Mouse (Mus musculus) heart, embryonic 14.5 days (tissue): ENCODE results near the gene Arfrp1. TPM values are rescaled to one million over a fixed set of nuclear protein-coding genes. Genes with fewer than 3 reads are reported as not detected.

Experiments used
- ATAC-seq: fragments of 200-750 bp; cut with Nextera tagmentation; 2 replicates; pipeline ENCODE4 v1.8.0; 2017; ENCODE audit warnings: low read depth, moderate TSS enrichment; ENCODE audit not compliant: insufficient number of reproducible peaks, insufficient read depth, low FRiP score
- H3K27ac ChIP-seq, 2 experiments: fragments of 200-500 bp in 1 of 2; fragments of 300-500 bp in 1 of 2; sonication (generic) in 1 of 2; replicated peaks in 1 of 2; 2 replicates each; pipeline ENCODE4 v1.5.1; 2012 to 2014; ENCODE audit warnings: low read depth in 2 of 2, low read length in 2 of 2, control low read depth in 1 of 2, mild to moderate bottlenecking in 1 of 2, mixed read lengths in 1 of 2; ENCODE audit not compliant: control insufficient read depth in 1 of 2, insufficient read depth in 1 of 2
- H3K27me3 ChIP-seq: fragments of 300-500 bp; sonication (generic); 2 replicates; pipeline ENCODE4 v1.6.1; 2014; ENCODE audit warnings: mild to moderate bottlenecking, low read length, control low read depth; ENCODE audit not compliant: control insufficient read depth, insufficient read depth
- H3K36me3 ChIP-seq: fragments of 300-500 bp; sonication (generic); 2 replicates; pipeline ENCODE4 v1.6.1; 2014; ENCODE audit warnings: mild to moderate bottlenecking, control low read depth, low read length, mixed read lengths; ENCODE audit not compliant: control insufficient read depth, insufficient read depth
- H3K4me1 ChIP-seq, 2 experiments: fragments of 200-500 bp in 1 of 2; fragments of 300-500 bp in 1 of 2; sonication (generic) in 1 of 2; 2 replicates each; pipeline ENCODE4 v1.6.1; 2012 to 2014; ENCODE audit warnings: low read length in 2 of 2, control low read depth in 1 of 2, mixed read lengths in 1 of 2; ENCODE audit not compliant: control insufficient read depth in 2 of 2, insufficient read depth in 2 of 2
- H3K4me2 ChIP-seq: fragments of 300-500 bp; sonication (generic); 2 replicates; pipeline ENCODE4 v1.6.1; 2014; ENCODE audit warnings: mild to moderate bottlenecking, low read length
- H3K4me3 ChIP-seq, 2 experiments: fragments of 200-500 bp in 1 of 2; fragments of 300-500 bp in 1 of 2; sonication (generic) in 1 of 2; 2 replicates each; pipeline ENCODE4 v1.5.1; 2012 to 2014; ENCODE audit warnings: low read length in 2 of 2, mild to moderate bottlenecking in 2 of 2, control low read depth in 1 of 2, low read depth in 1 of 2, moderate library complexity in 1 of 2; ENCODE audit not compliant: control insufficient read depth in 1 of 2, insufficient read depth in 1 of 2
- H3K9ac ChIP-seq: fragments of 300-500 bp; sonication (generic); 2 replicates; pipeline ENCODE4 v1.6.1; 2014; ENCODE audit warnings: mild to moderate bottlenecking, low read length
- H3K9me3 ChIP-seq: fragments of 300-500 bp; sonication (generic); 2 replicates; pipeline ENCODE4 v1.6.1; 2016; ENCODE audit warnings: low read length, control low read depth; ENCODE audit not compliant: control insufficient read depth
- WGBS: fragments of 180-500 bp; shearing (Covaris S2); extraction: QIAGEN DNeasy Blood & Tissue Kit; methylation state at CpG from one replicate; pipeline ENCODE4 v1.1.7; 2014; 5-methylcytosine and 5-hydroxymethylcytosine counted together
- polyA plus RNA-seq: library from polyadenylated mRNA; unstranded; fragments of >200 nt; fragmentation: Nextera tagmentation; extraction: Ambion mirVana; gene quantifications from 2 replicates; pipeline ENCODE4 v1.2.1, GENCODE M21; 2014

Gene Arfrp1
- polyA plus RNA-seq, 1 experiment from 2014 or later: 42.8 TPM

DNA sequence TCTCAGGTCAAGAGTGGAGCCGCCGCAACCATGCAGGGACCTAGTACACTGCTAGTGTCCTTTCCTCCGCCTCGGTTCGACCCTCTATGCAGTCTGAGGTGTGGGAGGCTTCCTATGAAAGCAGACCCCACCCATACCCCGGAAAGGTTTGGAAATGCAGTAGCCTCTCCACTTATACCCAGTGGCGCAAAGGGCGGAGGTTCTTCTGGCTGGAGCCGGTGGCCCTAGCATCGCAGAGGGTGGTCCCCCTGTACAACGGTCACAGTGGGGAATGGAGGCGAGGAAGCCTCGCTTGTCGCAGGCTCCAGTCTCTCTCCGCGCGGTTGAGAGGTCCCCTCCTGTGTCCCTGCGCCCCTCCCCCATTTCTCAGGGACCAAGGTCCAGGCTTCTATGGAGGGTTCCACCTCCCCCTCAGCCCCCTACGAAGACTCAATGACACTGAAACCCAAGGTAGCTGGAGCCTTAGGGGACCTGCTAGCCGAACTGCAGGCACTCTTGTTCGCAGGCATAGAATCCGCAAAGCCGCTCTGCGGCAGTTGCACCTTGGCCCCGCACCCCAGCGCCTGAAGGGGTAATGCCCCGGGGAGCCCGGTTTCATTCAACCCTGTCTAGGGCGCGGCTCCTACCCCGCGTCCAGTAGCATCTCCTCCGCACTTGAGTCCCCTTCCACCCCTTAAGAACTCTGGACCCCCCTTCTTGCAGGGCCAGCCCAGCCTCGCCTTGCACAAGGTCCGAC, 51.7 kb downstream of the Arfrp1 start:
- no peaks in the 10 kb centered on the region for H3K9me3 ChIP-seq
- H3K27me3 ChIP-seq: peaks cover 46% of the 10 kb centered on the region
- H3K36me3 ChIP-seq: no peaks in the 10 kb centered on the region
- H3K27ac ChIP-seq: no peak overlapping the region
- no peak overlapping the region for H3K9ac ChIP-seq
- WGBS: 5% methylated on average over 35 of the region's 35 CpGs
- H3K4me1 ChIP-seq: peaks cover 4% of the 10 kb centered on the region in 2 experiments; a peak in 2 of 4 replicates
- no peak for ATAC-seq
- peak overlapping the region in 1 of 2 experiments; percentile 19; a peak in 2 of 4 replicates for H3K4me3 ChIP-seq
- peak overlapping the region; percentile 42 for H3K4me2 ChIP-seq

DNA sequence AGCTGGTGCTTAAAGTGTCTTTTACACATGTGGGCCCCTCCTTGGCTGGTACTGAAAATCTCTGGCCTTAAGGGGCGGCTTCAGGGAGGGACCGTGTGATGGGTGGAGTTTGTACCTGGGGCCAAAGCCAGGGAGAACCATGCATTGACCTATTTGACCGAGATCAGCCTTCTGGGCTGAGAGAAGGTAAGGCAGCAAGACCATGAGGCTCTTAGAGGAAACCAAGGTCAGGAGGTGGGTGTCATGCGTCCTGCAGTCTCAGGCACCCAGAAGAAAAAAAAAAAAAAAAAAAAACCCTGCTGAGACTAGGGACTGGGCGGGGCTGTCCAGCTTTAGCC, 52.2 kb downstream of the Arfrp1 start:
- peaks cover 47% of the 10 kb centered on the region for H3K27me3 ChIP-seq

DNA sequence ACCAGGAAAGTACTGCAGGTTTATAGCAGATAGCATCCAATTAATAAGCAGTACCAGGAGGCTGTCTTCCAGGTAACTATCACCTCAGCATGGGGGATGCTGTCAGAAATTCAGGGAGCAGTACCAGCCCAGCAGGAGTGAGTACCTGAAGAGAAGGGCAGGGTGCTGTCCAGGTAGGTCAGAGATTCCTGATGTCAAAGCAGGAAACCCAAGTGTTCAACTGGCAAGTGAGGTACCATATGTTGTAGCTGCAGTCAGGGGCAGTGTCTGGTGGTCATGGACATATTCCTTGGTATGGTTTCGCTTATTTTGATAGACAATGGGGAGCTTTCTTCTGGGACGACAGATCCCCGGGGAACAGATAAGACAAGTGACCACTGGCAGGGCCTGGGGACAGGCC, 52.8 kb downstream of the Arfrp1 start:
- peaks cover 53% of the 10 kb centered on the region for H3K27me3 ChIP-seq
- H3K4me3 ChIP-seq: no peak overlapping the region
- H3K9ac ChIP-seq: no peak overlapping the region
- H3K9me3 ChIP-seq: no peaks in the 10 kb centered on the region
- no peak for ATAC-seq
- WGBS: 51% methylated on average over 3 of the region's 3 CpGs
- H3K4me2 ChIP-seq: no peak overlapping the region
- no peak overlapping the region for H3K27ac ChIP-seq
- H3K4me1 ChIP-seq: peaks cover 4% of the 10 kb centered on the region in 2 experiments; a peak in 2 of 4 replicates
- no peaks in the 10 kb centered on the region for H3K36me3 ChIP-seq

More for the DNA sequence above, 52.2 kb downstream of the Arfrp1 start:
- Histone ChIP-seq H3K4me1 (peaks cover 4% of the 10 kb centered on the region in 2 experiments; a peak in 2 of 4 replicates), H3K4me3 (no peak overlapping the region), H3K27ac (no peak overlapping the region), H3K4me2 (no peak overlapping the region), H3K36me3 (no peaks in the 10 kb centered on the region), H3K9ac (no peak overlapping the region), H3K9me3 (no peaks in the 10 kb centered on the region)
- 11% methylated on average over 5 of the region's 5 CpGs for WGBS
- no peak for ATAC-seq

Other genes starting within 250 kb of the Arfrp1 start
- gene Kcnq2, start 230.1 kb downstream of the Arfrp1 start, polyA plus RNA-seq: 0.11 TPM in 1 of 2 replicates, not detected in the other
- gene Eef1a2, start 208.4 kb downstream of the Arfrp1 start, polyA plus RNA-seq: 22.6 and 24.7 TPM in 2 replicates
- gene Ppdpf, start 178.2 kb downstream of the Arfrp1 start, polyA plus RNA-seq: 181 and 193 TPM in 2 replicates
- gene Ptk6, start 162.6 kb downstream of the Arfrp1 start, polyA plus RNA-seq: not detected in 2 replicates
- 0.08 and 0.09 TPM in 2 replicates for gene Srms, start 152.2 kb downstream of the Arfrp1 start, polyA plus RNA-seq
- gene Fndc11, start 145.4 kb downstream of the Arfrp1 start, polyA plus RNA-seq: not detected in 2 replicates
- 1.3 and 1.6 TPM in 2 replicates for gene Helz2, start 123.4 kb downstream of the Arfrp1 start, polyA plus RNA-seq
- gene Gmeb2, start 77.4 kb downstream of the Arfrp1 start, polyA plus RNA-seq: 9.1 and 9.9 TPM in 2 replicates
- gene Stmn3, start 50.9 kb downstream of the Arfrp1 start, polyA plus RNA-seq: 0.24 and 3.6 TPM in 2 replicates
- 21.1 and 25.3 TPM in 2 replicates for gene Rtel1, start 45.7 kb downstream of the Arfrp1 start, polyA plus RNA-seq
- 26.3 and 26.5 TPM in 2 replicates for gene Zgpat, start 476 bp downstream of the Arfrp1 start, polyA plus RNA-seq
- 13.6 and 13.7 TPM in 2 replicates for gene Lime1, start 14.7 kb upstream of the Arfrp1 start, polyA plus RNA-seq
- gene Zbtb46, start 94.0 kb upstream of the Arfrp1 start, polyA plus RNA-seq: 8.8 and 10.6 TPM in 2 replicates
- gene Abhd16b, start 127.8 kb upstream of the Arfrp1 start, polyA plus RNA-seq: 0.18 and 0.19 TPM in 2 replicates
- gene Tpd52l2, start 131.7 kb upstream of the Arfrp1 start, polyA plus RNA-seq: 128 and 139 TPM in 2 replicates
- gene Dnajc5, start 155.1 kb upstream of the Arfrp1 start, polyA plus RNA-seq: 69.8 and 81.3 TPM in 2 replicates
- gene Uckl1, start 219.5 kb upstream of the Arfrp1 start, polyA plus RNA-seq: 72.1 and 72.2 TPM in 2 replicates
- gene Prpf6, start 226.5 kb upstream of the Arfrp1 start, polyA plus RNA-seq: 41.1 and 43.0 TPM in 2 replicates
- gene Zfp512b, start 227.4 kb upstream of the Arfrp1 start, polyA plus RNA-seq: 29.3 and 32.0 TPM in 2 replicates
- gene Samd10, start 233.8 kb upstream of the Arfrp1 start, polyA plus RNA-seq: 13.3 and 14.0 TPM in 2 replicates